Mouse (Mus musculus) thymus, postnatal 4 days (tissue): ENCODE results near the gene Triobp.
"Not testable (repeated sequence)": the region's sequence is repeated elsewhere in the genome, so short reads cannot be mapped to it uniquely, and the experiment has no call there.

Source experiments
- DNase-seq: peaks from one replicate; pipeline ENCODE4 v3.0.0; 2021

Triobp gene

GRCm38 (mm10) chr15:79003079-79003478 lies 55.6 kb downstream of the Triobp start:
- DNase-seq = no peak

DNA sequence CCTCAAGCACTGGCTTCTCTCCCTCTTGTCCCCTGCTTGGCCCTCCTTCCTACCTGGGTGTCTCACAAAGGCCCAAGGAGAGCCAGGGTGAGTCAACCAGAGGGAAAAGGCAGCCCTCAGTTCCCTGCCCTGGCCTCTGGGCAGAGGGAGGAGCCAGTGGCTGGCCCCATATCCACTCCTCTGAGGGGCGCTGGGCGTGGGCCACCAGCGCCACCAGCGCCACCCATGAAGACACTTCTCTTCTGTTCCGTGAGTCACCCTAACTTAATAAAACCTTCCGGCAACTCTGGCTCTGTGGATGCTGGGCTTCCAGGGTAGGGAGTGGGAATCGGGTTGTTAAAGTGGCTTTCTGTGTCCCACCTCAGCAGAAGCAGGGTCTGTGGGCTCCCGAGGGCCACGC lies 58.1 kb downstream of the Triobp start:
- DNase-seq = no peak

GRCm38 (mm10) chr15:79006638-79007037 lies 59.1 kb downstream of the Triobp start:
- peak; percentile 40 for DNase-seq

GRCm38 (mm10) chr15:79007059-79007458 lies 59.5 kb downstream of the Triobp start:
- DNase-seq = no peak

DNA sequence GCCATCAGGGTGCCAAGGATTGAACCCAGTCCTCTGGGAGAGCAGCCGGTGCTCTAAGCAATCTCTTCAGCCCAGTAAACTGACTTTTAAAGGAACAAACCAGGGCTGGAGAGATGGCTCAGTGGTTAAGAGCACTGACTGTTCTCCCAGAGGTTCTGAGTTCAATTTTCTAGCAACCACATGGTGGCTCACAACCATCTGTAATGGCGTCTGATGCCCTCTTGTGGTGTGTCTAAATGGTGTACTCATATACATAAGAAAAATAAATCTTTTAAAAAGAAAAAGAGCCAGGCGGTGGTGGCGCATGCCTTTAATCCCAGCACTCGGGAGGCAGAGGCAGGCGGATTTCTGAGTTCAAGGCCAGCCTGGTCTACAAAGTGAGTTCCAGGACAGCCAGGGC lies 60.3 kb downstream of the Triobp start:
- not testable (repeated sequence) for DNase-seq

- DNase-seq = no peak
Measured at GRCm38 (mm10) chr15:79009734-79010133, 62.2 kb downstream of the Triobp start.

- DNase-seq = no peak
Measured at GRCm38 (mm10) chr15:79011550-79011949, 64.0 kb downstream of the Triobp start.

GRCm38 (mm10) chr15:79013382-79013781 lies 65.9 kb downstream of the Triobp start:
- DNase-seq = no peak

- DNase-seq = no peak
Measured at GRCm38 (mm10) chr15:79018191-79018590, 70.7 kb downstream of the Triobp start.

GRCm38 (mm10) chr15:79018886-79019285 lies 71.4 kb downstream of the Triobp start:
- DNase-seq = no peak

- DNase-seq = no peak
Measured at GRCm38 (mm10) chr15:79022671-79023230, 75.2 kb downstream of the Triobp start.

GRCm38 (mm10) chr15:79023366-79023765 lies 75.8 kb downstream of the Triobp start:
- DNase-seq = no peak

DNA sequence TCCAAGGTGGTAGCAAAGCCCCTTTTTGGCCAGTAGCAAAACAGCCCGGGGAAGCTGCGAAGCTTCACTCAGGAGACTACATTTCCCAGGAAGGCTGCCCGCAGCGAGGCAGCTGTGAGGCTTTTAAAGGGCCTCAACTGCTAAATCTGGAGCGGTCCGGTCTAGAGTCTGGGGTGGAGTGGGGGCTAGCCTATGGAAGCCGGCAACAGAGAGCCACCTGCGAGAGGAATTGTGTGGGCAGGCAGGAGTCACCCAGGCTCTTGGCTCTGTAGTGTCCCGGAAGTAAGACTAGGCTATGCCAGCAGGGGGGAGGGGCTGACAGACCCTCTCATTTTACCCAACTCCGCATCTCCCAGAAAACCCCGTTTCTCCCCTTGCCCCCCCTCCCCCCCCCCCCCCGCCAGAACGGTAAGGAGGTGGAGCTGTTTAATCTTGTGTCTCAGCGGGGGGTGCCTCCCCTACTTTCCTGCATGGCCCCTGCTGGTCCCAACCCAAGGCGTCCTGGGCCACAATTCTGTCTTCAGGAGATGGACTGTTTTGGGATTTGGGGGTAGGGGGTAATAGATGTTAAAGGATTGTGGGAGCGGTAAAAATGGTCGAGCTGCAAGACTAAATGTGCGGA lies 78.3 kb downstream of the Triobp start:
- no peak for DNase-seq

- DNase-seq = no peak
Measured at GRCm38 (mm10) chr15:79026511-79027290, 79.2 kb downstream of the Triobp start.

GRCm38 (mm10) chr15:79027291-79028205 lies 80.0 kb downstream of the Triobp start:
- DNase-seq = peak; percentile 62

GRCm38 (mm10) chr15:79028237-79028738 lies 80.8 kb downstream of the Triobp start, which contains the start of gene H1f0:
Gene H1f0 (plus strand): TSS chr15:79028450.
- peak; percentile 96 for DNase-seq

GRCm38 (mm10) chr15:79028823-79029484 lies 81.4 kb downstream of the Triobp start:
- no peak for DNase-seq

DNA sequence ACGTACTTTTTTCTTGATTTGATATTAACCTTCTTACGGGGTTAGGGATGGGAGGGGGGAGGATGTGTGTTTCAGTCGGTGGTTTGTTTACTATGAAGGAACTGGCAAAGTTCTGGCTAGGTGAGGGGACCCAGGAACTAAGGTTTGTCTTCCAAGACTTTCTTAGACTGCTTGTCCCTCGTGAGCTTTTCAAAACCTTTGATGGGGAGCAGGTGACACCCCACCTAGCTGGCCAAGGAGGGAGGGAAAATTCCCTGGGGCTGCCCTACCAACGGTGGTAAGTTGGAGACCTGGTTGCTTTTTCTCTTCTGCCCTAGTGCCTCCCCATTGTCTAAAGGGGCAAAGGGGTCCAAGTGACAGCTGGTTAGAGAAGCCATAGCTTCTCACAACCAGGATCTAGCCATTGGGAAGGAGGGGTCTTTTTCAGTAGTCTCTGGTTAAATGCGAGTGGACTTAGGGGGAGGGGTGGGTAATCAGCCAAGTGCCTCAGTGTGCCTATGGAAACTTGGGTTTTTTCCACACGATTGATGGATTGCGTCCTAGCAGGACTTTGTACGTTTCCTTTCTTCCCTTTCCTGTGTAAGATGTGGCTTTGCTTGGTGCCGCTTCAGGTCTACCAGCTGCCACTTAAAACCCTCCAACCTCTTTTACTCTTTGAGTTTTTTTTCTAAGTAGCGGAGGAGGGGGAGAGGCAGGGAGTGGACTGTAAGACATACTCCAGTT lies 82.2 kb downstream of the Triobp start:
- DNase-seq = no peak

DNA sequence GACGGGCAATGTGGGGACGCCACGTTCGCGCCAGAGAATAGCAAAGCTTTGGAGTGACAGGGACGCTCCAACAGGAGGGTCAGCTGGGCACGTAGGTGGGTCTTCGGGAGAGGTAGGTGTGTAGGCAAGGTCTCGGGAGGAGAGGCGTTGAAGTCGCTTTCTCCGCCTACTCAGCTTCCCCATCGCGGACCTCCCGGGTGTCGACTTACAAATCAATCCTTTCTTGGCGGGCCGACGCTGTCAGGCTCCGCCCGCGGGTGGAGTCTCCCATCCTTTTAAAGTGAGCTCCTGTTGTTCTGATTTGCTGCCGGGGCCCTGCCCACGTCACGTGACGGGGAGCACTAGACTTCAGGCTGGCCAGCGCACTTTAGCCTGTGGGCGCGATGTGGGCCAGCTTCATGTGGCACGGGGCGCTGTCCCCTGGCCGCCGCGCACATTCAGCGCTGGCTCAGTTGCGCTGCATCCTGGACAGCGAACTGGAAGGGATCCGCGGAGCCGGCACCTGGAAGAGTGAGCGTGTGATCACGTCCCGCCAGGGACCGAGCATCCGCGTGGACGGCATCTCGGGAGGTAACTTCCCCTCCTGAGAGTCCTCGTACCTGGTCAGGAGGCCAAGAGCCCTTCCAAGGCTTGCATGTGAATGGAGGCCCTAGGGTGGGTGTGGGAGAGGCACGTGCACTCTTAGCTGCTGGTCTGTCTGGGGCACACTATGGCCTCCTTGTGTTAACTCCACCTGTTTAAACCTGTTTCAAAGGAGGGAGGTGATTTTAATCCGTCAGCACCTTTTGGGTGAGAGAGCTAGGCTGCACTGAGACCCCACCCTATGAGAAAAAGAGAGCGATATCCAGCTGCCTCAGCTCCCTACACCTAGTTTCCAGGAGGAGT lies 83.3 kb downstream of the Triobp start:
- peak; percentile 75 for DNase-seq

DNA sequence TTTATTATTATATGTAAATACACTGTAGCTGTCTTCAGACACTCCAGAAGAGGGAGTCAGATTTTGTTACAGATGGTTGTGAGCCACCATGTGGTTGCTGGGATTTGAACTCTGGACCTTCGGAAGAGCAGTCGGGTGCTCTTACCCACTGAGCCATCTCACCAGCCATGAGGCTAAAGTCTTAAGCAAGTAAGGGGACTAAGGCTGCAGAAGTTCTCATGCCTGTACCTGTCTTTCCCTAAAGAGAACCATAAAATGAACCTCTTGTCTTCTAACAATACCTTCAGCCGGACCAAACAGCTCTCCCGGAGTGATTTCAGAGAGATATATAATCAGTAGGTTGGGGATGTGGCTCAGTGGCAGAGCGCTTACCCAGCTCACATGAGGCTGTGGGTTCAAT lies 84.4 kb downstream of the Triobp start:
- DNase-seq = not testable (repeated sequence)
